Mouse (Mus musculus): Measurements from ENCODE around the gene Tmem184b. TPM values are rescaled to one million over a fixed set of nuclear protein-coding genes. Genes with fewer than 3 reads are reported as not detected.
A peak's percentile ranks its signal among the peaks of the same experiment; 100 is the strongest.

Gene Tmem184b
- polyA plus RNA-seq, 1 experiment, result 269 TPM

DNA sequence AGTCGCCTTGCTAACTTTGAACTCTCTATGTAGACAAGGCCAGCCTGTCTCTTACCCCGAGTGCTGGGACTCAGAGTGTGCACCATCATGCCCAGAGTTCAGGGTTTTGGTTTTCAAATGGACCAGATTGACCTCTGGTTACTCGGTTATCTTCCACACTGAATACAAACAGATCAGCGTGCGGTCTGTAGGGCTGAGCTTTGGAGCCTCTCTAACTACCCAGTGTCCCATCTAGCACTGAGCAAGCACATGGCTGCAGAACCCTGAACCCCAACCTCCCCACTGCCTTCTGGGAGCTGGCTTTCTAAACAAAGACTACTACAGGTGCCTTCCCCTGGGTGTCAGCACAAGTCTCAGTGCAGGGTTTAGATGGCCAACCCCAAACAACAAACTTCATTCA lies 10.8 kb downstream of the Tmem184b start:
- no peak overlapping the region for H3K4me3 ChIP-seq (replicated peaks; ENCODE audit: extremely low read depth, low read depth, low read length)
- TF ChIP-seq POLR2A (IDR thresholded peaks at IDR 0.05; ENCODE audit: borderline replicate concordance, extremely low read depth, low read depth, low read length) (no peak), CTCF (IDR thresholded peaks at IDR 0.05; ENCODE audit: insufficient read depth, low read length) (no peak)
- DNase-seq, result no peak
- 65% methylated on average over 5 of the region's 5 CpGs for WGBS
- H3K4me1 ChIP-seq (ENCODE audit: control insufficient read depth, insufficient read depth, low read length), result peaks cover 76% of the 10 kb centered on the region

DNA sequence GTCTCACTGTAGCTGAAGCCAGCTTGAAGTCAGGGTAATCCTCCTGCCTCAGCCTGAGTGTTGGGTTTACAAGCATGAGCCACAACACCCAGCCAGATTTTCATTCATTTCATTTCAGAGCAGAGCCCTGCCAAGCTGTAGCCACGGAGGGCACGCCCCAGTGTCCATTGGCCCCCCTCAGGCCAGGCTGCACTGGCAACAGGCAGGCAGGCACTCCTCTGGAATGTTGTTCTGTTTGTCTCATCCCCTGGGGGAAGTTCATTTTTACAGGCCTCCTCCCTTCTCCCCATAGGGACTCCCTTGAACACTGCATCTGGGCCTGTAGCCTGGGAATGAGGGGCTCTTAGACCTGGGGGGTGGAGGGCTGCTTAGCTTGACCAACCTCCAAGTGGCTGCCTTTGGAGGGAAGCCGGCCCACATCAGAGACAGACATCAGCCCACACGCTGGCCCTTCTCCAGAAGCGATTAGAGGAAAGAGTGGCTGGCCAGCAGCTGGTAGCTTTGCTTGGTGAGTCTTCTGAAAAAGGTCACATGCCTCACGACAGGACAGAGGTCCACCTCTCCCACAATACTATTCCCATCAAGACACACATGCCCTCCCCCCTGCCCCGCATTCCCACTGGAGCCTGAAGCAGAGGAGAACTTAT lies 11.8 kb downstream of the Tmem184b start:
- peak; percentile 62 for DNase-seq
- peaks cover 75% of the 10 kb centered on the region for H3K4me1 ChIP-seq (ENCODE audit: control insufficient read depth, insufficient read depth, low read length)
- no peak for TF ChIP-seq POLR2A (IDR thresholded peaks at IDR 0.05; ENCODE audit: borderline replicate concordance, extremely low read depth, low read depth, low read length)
- TF ChIP-seq CTCF (IDR thresholded peaks at IDR 0.05; ENCODE audit: insufficient read depth, low read length), result no peak
- H3K4me3 ChIP-seq (replicated peaks; ENCODE audit: extremely low read depth, low read depth, low read length), result no peak overlapping the region
- 18% methylated on average over 7 of the region's 7 CpGs for WGBS

DNA sequence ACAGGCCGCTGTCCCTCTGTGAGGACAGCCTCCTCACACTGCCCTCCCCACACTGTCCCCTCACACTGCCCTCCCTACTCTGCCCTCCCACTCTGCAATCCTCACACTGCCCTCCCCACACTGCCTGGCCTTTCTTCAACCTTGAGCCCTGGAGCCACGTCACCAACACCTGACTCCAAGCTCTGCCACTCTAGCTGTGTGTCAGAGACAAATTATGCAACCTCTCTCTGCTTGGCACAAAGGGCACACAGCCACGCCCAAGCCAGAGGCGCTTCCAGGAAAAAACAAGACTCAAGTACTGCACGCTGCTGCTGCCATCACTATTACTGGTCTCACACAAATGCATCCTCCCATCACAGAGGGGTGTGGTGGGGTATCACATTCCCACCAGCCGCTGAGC lies 12.9 kb downstream of the Tmem184b start:
- Histone ChIP-seq H3K4me3 (replicated peaks; ENCODE audit: extremely low read depth, low read depth, low read length) (no peak overlapping the region), H3K4me1 (ENCODE audit: control insufficient read depth, insufficient read depth, low read length) (peaks cover 71% of the 10 kb centered on the region)
- no peak for TF ChIP-seq CTCF (IDR thresholded peaks at IDR 0.05; ENCODE audit: insufficient read depth, low read length)
- TF ChIP-seq POLR2A (IDR thresholded peaks at IDR 0.05; ENCODE audit: borderline replicate concordance, extremely low read depth, low read depth, low read length), result no peak
- WGBS, result 25% methylated on average over 6 of the region's 6 CpGs
- DNase-seq, result peak; percentile 62

DNA sequence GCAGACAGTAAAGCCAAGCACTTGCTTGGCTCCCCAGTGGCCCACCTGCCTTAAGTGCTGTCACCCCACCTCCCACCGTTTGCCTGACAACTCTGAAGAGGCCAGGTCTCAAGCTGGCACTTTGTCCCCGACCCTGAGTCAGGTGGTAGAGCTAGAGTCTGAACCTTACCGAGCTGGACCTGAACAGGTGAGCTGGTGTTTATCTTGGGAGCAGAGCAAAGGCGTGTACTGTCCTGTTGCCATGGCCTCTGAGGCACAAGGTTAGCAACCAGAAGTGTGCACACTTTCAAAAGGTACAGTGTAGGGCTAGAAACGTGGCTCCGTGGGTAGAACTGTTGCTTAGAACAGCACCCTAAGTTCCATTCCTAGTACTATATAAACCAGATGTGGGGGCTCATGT lies 15.2 kb downstream of the Tmem184b start:
- 0 out of 2 replicates have a peak, but pooled peaks have one; percentile 11 for TF ChIP-seq POLR2A (IDR thresholded peaks at IDR 0.05; ENCODE audit: borderline replicate concordance, extremely low read depth, low read depth, low read length)
- TF ChIP-seq CTCF (IDR thresholded peaks at IDR 0.05; ENCODE audit: insufficient read depth, low read length), result no peak
- 57% methylated on average over 6 of the region's 6 CpGs for WGBS
- Histone ChIP-seq H3K4me3 (replicated peaks; ENCODE audit: extremely low read depth, low read depth, low read length) (no peak overlapping the region), H3K4me1 (ENCODE audit: control insufficient read depth, insufficient read depth, low read length) (peaks cover 51% of the 10 kb centered on the region)
- no peak for DNase-seq

DNA sequence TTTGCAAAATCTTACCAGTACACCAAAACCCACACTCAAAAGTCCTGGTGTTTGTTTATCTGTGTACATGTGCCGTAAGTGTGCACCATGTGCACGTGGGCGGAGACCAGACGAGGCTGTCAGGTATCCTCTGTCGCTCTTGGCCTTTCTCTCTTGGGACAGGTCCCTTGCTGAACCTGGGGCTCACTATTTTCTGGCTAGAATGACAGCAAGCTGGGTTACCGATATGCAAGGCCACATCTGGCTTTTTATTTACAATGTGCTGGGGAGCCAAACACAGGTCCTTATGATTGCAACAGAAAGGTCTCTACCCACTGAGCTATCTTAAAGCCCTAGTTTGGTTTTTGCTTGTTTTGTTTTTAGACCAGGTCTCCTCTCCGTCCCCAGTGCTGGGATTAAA lies 15.8 kb downstream of the Tmem184b start:
- TF ChIP-seq CTCF (IDR thresholded peaks at IDR 0.05; ENCODE audit: insufficient read depth, low read length) (no peak), POLR2A (IDR thresholded peaks at IDR 0.05; ENCODE audit: borderline replicate concordance, extremely low read depth, low read depth, low read length) (no peak)
- Histone ChIP-seq H3K4me3 (replicated peaks; ENCODE audit: extremely low read depth, low read depth, low read length) (no peak overlapping the region), H3K4me1 (ENCODE audit: control insufficient read depth, insufficient read depth, low read length) (peaks cover 45% of the 10 kb centered on the region)
- 62% methylated on average over 7 of the region's 7 CpGs for WGBS
- DNase-seq, result no peak

DNA sequence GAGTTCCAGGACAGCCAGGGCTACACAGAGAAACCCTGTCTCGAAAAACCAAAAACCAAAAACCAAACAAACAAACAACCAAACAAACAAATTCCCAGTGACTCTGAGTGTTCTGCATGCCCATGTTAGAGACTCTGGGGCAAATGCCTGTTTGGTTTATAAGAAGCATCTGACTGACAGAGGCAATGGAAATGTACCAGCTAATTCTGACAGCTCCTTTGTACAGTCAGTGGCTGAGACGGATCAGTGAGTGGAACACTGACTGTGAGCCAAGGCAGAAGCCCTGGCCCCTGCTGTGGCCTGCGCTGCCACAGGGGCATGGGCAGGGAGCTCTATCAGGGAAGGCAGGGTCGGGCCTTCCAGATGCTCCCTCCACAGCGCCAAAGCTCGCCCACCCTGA lies 16.3 kb downstream of the Tmem184b start:
- TF ChIP-seq CTCF (IDR thresholded peaks at IDR 0.05; ENCODE audit: insufficient read depth, low read length), result no peak
- no peak for TF ChIP-seq POLR2A (IDR thresholded peaks at IDR 0.05; ENCODE audit: borderline replicate concordance, extremely low read depth, low read depth, low read length)
- Histone ChIP-seq H3K4me1 (ENCODE audit: control insufficient read depth, insufficient read depth, low read length) (peaks cover 42% of the 10 kb centered on the region), H3K4me3 (replicated peaks; ENCODE audit: extremely low read depth, low read depth, low read length) (no peak overlapping the region)
- DNase-seq, result no peak
- 48% methylated on average over 6 of the region's 6 CpGs for WGBS

DNA sequence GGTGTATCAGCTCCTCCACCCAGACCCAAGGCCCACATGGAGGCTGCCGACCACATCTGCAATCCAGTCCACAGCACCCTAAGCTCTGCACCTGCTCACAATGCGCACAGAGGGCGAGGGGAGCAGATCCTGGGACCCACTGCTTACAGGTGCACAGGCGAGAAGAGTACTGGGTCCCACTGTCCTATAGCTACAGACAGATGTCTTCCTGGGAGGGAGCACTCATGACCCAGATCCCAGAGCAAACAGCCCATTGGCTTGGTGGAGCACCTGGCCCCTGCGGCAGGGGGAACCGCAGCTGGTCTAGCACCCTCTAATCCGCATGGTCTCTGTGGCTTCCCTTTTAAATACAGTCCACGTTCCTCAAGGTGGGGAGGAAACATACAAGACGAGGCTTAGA lies 21.7 kb downstream of the Tmem184b start:
- 77% methylated on average over 9 of the region's 9 CpGs for WGBS
- DNase-seq, result no peak
- Histone ChIP-seq H3K4me1 (ENCODE audit: control insufficient read depth, insufficient read depth, low read length) (peaks cover 32% of the 10 kb centered on the region), H3K4me3 (replicated peaks; ENCODE audit: extremely low read depth, low read depth, low read length) (no peak overlapping the region)
- TF ChIP-seq POLR2A (IDR thresholded peaks at IDR 0.05; ENCODE audit: borderline replicate concordance, extremely low read depth, low read depth, low read length) (no peak), CTCF (IDR thresholded peaks at IDR 0.05; ENCODE audit: insufficient read depth, low read length) (no peak)

DNA sequence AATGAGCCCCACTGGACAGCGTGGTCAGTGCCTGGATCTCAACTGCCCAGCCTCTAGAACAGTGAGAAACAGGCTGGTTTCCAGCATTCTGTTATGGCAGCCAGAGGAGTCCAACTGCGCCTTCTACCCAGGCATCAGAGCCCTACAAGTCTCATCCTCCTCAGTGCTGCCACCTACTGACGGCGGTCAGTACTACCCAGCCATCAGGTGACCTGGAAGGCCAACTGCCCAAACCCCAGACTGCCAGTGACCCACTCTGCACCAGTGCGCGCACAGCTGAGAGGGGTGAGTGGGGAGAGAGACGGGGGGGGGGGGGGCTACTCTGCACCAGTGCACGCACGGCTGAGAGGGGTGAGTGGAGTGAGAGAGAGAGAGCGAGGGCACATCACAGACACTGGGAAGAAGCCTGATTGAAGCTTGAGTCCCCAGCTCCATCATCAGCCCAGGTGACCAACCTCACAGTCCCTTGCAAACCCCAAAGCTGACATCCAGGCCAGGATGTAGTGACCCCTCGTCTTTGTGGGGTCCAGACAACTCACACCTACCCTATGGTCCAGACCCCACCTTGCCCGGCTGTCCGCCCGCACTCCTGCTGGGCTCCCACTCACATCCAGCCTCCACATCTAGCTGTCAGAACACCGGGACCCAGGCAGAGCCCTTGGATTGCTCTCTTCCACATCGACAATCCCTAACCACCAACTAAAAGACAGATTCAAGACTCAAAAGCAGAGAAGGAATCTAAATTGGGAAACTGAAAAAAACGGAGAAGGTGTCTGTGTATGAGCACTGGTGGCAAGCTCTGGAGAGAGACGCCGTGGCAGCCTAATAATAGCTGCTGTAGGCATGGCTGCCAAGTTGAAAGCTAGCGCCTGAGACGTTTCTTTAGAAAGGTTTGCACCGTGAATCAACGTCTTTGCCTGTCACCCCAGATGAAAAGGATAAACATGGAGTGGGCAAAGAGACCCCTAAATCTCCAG lies 22.6 kb downstream of the Tmem184b start:
- peaks cover 32% of the 10 kb centered on the region for H3K4me1 ChIP-seq (ENCODE audit: control insufficient read depth, insufficient read depth, low read length)
- 37% methylated on average over 23 of the region's 23 CpGs for WGBS
- DNase-seq, result peak; percentile 81
- H3K4me3 ChIP-seq (replicated peaks; ENCODE audit: extremely low read depth, low read depth, low read length), result no peak overlapping the region
- TF ChIP-seq POLR2A (IDR thresholded peaks at IDR 0.05; ENCODE audit: borderline replicate concordance, extremely low read depth, low read depth, low read length) (no peak), CTCF (IDR thresholded peaks at IDR 0.05; ENCODE audit: insufficient read depth, low read length) (peak; percentile 85)

DNA sequence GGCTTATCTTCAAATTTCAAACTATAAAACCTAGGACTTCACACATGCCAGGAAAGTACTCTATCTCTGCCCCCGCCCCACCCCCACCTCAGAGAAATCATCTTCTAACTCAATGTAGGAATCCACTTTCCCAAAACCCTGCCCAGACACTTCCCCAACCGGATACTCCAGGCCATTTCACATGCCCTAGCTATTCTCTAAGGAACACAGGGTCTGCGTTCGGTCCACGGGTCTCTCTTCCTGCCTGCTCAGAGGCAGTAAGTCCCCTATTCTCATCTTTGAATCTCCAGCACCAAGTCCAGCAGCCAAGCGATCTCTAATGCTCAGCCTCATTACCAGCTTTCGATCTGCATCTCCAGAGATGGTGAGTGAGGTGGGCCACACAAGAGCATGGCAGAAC lies 23.7 kb downstream of the Tmem184b start:
- Histone ChIP-seq H3K4me3 (replicated peaks; ENCODE audit: extremely low read depth, low read depth, low read length) (no peak overlapping the region), H3K4me1 (ENCODE audit: control insufficient read depth, insufficient read depth, low read length) (peaks cover 32% of the 10 kb centered on the region)
- no peak for DNase-seq
- TF ChIP-seq POLR2A (IDR thresholded peaks at IDR 0.05; ENCODE audit: borderline replicate concordance, extremely low read depth, low read depth, low read length), result no peak
- no peak for TF ChIP-seq CTCF (IDR thresholded peaks at IDR 0.05; ENCODE audit: insufficient read depth, low read length)
- WGBS, result 68% methylated on average over 7 of the region's 7 CpGs
